Mouse (Mus musculus) embryo, embryonic 9.5 days (tissue): ENCODE measurements around the gene Prss46.
"Not testable (repeated sequence)": the region's sequence is repeated elsewhere in the genome, so short reads cannot be mapped to it uniquely, and the experiment has no call there.

Experiments
- DNase-seq: peaks from one replicate; pipeline ENCODE4 v3.0.0-alpha.2; 2017; ENCODE audit errors: extremely low spot score

Gene Prss46

DNA sequence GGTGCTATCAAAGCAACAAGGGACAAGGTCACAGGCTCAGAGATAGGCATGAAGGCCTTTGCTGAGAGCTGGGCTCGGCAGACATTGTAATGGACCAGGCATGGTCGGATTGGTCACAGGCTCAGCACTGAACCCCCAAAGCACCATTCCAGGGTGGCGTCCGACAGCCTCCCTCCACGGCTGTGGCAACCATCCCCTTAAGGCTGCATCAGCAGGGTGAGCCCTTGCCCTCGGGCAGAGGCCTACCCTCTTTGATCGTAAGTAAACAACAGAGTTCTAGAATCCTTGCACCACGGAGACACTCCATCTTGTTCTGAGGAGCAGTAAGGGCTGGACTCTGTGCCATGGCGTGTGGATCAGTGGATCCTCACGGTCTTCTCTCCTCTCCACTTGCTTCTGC is at the start of gene Prss46:
Prss46 (plus strand) TSS at position 301 of the 400 bp plus-strand sequence.
- no peak for DNase-seq

DNA sequence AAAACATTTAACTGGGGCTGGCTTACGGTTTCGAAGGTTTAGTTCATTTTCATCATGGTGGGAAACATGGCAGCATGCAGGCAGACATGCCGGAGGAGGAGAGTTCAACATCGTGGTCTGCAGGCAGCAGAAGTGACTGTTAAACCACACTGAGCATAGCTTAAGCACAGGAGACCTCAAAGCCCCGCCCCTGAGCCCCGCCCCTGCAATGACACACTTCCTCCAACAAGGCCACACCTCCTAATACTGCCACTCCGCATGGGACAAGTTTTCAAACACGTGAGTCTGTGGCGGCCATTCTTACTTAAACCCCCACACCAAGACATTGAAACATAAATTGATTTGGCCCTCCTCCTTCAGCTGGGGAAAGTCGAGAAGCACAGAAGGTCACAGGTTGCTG is 47.3 kb upstream of the Prss46 start:
- no peak for DNase-seq

DNA sequence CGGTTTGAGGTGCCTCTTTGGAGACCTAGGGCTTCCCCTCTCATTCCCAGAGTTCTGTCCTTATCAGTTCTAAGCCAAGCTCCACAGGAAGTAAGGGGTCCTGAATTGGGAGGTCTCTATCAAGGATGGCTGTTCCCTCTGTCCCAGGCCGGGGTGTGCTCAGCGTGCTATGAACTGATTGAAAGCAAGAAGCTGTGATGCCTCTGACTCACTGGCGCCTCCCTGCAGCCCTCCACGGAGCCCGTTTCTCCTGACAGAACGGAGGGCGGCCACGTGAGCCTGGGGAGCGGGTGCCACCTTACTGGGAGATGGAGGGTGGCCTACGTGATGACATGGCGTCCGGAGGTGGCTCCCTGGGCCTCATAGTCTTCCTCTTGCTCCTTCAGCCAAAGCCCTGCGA is 46.4 kb upstream of the Prss46 start, which contains the start of gene Prss42:
Prss42 (plus strand) TSS at position 301 of the 400 bp plus-strand sequence.
- no peak for DNase-seq

GRCm38 (mm10) chr9:110800834-110801479 is 43.3 kb upstream of the Prss46 start:
- no peak for DNase-seq

DNA sequence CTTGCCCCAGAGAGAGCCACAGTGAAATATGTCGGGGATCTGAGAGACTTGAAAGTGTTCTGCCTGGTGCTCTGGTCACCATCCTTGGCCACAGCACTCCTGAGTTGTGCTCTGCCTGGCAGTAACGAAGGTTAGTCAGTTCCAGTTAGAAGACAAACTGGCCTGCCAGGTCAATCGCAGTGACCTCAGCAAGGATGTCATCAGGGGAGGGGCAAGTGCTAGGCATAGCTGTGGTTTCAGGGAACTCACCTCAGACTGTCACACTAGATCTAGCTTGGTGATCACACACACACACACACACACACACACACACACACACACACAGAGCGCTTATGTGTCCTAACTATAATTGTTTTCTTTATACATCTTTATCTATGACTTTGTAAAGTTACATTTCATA is 41.0 kb upstream of the Prss46 start:
- DNase-seq, result no peak

DNA sequence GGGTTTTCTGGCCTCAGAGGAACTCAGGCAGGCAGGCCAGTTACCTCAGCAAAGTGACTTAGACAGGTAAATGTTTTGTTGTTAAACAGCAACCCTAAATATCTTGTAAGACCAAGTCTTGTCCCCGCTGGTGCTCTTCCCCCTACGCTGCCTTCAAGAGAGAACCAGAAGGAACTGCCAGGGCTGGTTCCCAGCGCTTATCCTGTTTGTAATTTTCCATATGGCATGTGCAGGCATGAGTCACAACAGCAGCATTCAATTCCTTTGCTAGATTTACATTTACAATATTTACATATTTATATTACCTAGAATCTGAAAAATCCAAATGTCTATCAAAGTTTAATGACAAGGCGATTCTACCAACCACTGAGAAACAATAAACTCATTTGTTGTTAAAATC is 34.3 kb upstream of the Prss46 start:
- DNase-seq, result no peak

DNA sequence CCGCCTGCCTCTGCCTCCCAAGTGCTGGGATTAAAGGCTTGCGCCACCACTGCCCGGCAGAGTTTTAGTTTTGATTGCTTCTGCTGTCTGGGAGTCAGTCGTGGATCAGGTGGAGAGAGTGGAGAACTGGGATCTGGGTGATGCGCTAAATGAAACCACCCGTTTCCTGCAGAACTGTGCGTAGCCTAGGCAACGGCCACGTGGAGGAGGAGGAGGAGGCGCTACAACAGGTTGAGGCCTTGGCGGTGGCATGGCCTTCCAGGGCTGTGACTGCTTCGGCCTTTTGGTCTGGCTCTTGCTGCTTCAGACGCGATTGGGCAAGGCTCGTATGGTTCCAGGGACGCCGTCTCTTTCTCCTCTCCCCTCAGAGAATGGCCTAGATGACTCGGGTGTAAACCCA is 30.5 kb upstream of the Prss46 start, which contains the start of gene Prss44:
Prss44 (plus strand) TSS at position 206 of the 400 bp plus-strand sequence.
- no peak for DNase-seq

- not testable (repeated sequence) for DNase-seq
Measured at GRCm38 (mm10) chr9:110820546-110820945, 23.8 kb upstream of the Prss46 start.

GRCm38 (mm10) chr9:110821436-110821835 is 22.9 kb upstream of the Prss46 start:
- DNase-seq, result no peak

- no peak for DNase-seq
Measured at GRCm38 (mm10) chr9:110825426-110825825, 18.9 kb upstream of the Prss46 start.

- DNase-seq, result no peak
Measured at GRCm38 (mm10) chr9:110825832-110826231, 18.5 kb upstream of the Prss46 start.

- no peak for DNase-seq
Measured at GRCm38 (mm10) chr9:110826390-110826789, 17.9 kb upstream of the Prss46 start, which contains the start of gene Prss43. Gene Prss43, plus strand, starts transcription at chr9:110826690.

- DNase-seq, result no peak
Measured at GRCm38 (mm10) chr9:110833021-110833420, 11.3 kb upstream of the Prss46 start.

DNA sequence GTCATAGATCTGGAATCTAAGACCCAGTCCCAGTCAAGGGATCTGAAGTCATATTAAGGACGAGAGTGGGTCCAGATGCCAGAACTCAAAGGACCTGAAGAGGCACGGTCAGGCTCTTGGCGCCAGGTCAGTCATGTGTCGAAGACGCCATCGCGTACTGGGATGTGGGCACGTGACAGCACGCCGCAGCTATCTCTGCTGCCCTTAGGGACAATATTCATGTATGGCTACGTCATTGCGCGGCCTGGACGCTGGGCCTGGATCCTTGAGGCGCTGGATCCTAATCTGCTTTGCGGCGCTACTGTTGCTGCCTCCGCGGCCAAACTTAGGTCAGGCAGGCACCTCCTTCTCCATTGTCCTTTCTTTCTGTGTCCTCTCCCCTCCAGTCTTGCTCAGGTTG is 9.9 kb upstream of the Prss46 start, which contains the start of gene Prss45:
Prss45 (plus strand) TSS at position 178 of the 400 bp plus-strand sequence.
- DNase-seq, result no peak

DNA sequence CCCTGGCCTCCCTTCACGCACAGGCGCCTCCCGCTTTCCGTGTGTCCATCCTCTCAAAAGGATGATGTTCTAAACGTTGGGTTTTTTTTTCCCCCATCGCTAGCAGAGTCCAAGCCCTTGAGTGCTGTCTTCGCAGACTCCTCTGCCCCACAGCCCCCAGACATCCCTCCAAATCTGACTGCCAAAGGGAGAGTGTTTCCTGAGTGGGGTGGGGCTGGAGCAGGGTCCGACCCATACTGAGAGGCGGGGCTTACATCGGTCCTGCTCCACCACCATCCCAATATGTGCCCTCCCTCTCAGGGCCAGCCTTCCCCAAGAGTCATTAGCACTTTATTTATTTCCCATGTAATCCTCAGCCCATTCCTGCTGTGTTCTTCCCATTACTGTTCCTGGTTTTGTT is 9.3 kb upstream of the Prss46 start:
- no peak for DNase-seq

GRCm38 (mm10) chr9:110836112-110836511 is 8.2 kb upstream of the Prss46 start:
- DNase-seq, result no peak

DNA sequence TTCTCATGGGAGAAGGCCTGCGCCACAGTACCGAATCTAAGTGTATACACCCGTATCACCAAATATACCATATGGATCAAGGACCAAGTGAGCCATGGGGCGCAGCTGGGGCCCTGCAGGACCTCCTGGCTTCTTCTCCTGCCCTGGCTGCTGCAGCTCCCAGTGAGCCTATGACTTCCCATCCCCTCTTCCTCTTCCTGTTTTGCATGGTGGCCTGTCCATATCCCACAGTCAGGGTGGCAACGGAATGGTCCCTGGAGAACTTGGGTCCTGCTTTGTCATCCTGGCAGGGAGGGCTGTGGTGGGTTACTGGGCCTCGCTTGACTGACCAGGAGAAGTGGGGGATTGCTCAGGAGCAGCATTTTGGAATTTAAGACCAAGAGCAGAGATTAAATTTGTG is 3.4 kb upstream of the Prss46 start:
- no peak for DNase-seq

- DNase-seq, result no peak
Measured at GRCm38 (mm10) chr9:110841438-110841837, 2.9 kb upstream of the Prss46 start.

- no peak for DNase-seq
Measured at GRCm38 (mm10) chr9:110849162-110849561, 4.9 kb downstream of the Prss46 start.

GRCm38 (mm10) chr9:110855903-110856302 is 11.6 kb downstream of the Prss46 start:
- no peak for DNase-seq

GRCm38 (mm10) chr9:110856920-110857319 is 12.6 kb downstream of the Prss46 start:
- no peak for DNase-seq

- DNase-seq, result peak; percentile 41
Measured at GRCm38 (mm10) chr9:110857781-110858472, 13.6 kb downstream of the Prss46 start, which contains the start of gene Prss50. Gene Prss50, plus strand, starts transcription at chr9:110857967.

GRCm38 (mm10) chr9:110858523-110858922 is 14.2 kb downstream of the Prss46 start:
- DNase-seq, result no peak
